Mouse (Mus musculus) CH12.LX (cell line): ENCODE data around the gene Ppp1r3c. TPM values are rescaled to one million over a fixed set of nuclear protein-coding genes. Genes with fewer than 3 reads are reported as not detected.

Source experiments
- DNase-seq: peaks from one replicate; pipeline ENCODE4 v3.0.0-alpha.2; 2013; ENCODE audit errors: extremely low read depth
- H3K27ac ChIP-seq: 2 replicates; pipeline ENCODE4 v1.5.1; 2012; ENCODE audit warnings: low read depth, mild to moderate bottlenecking, control low read depth, moderate library complexity; ENCODE audit not compliant: insufficient read depth
- H3K27me3 ChIP-seq: replicated peaks from 2 replicates; pipeline ENCODE3; 2012; ENCODE audit warnings: inconsistent platforms
- H3K36me3 ChIP-seq, 2 experiments: replicated peaks in 1 of 2; 2 replicates each; pipeline versions ENCODE3 to v1.6.1; 2012; ENCODE audit warnings: inconsistent platforms in 1 of 2, low read length in 1 of 2, mild to moderate bottlenecking in 1 of 2, mixed read lengths in 1 of 2, moderate library complexity in 1 of 2; ENCODE audit not compliant: control insufficient read depth in 1 of 2, insufficient read depth in 1 of 2
- H3K4me1 ChIP-seq, 2 experiments: 2 replicates each; pipeline ENCODE4 v1.6.1; 2012; ENCODE audit warnings: inconsistent platforms in 1 of 2, moderate library complexity in 1 of 2; ENCODE audit not compliant: insufficient read depth in 2 of 2, control insufficient read depth in 1 of 2
- H3K4me2 ChIP-seq: 2 replicates; pipeline ENCODE4 v1.6.1; 2012; ENCODE audit warnings: low read depth, mild to moderate bottlenecking, control low read depth; ENCODE audit not compliant: poor library complexity, insufficient read depth, severe bottlenecking
- H3K4me3 ChIP-seq, 3 experiments: fragments of 150-350 bp in 1 of 3; sonication (generic) in 1 of 3; replicated peaks in 1 of 3; 2 replicates each; pipeline versions ENCODE3 to v1.5.1; 2011 to 2012; ENCODE audit warnings: low read depth in 2 of 3, low read length in 2 of 3, mild to moderate bottlenecking in 2 of 3, moderate library complexity in 2 of 3, control low read depth in 1 of 3, improper control_type of control experiment in 1 of 3, inconsistent platforms in 1 of 3, mixed read lengths in 1 of 3; ENCODE audit not compliant: poor library complexity in 1 of 3
- H3K79me2 ChIP-seq: replicated peaks from 2 replicates; pipeline ENCODE4 v1.6.1; 2012; ENCODE audit warnings: mild to moderate bottlenecking, moderate library complexity; ENCODE audit not compliant: control insufficient read depth, poor library complexity, insufficient read depth, severe bottlenecking; ENCODE audit errors: extremely low read depth
- H3K9ac ChIP-seq: 2 replicates; pipeline ENCODE4 v1.6.1; 2012; ENCODE audit warnings: low read depth, mild to moderate bottlenecking, control low read depth, moderate library complexity; ENCODE audit not compliant: insufficient read depth
- H3K9me3 ChIP-seq: replicated peaks from 2 replicates; pipeline ENCODE3; 2012; ENCODE audit warnings: low read length, inconsistent platforms, mixed read lengths
- CHD1 ChIP-seq: IDR thresholded peaks from 2 replicates; pipeline ENCODE4 v1.6.1; 2012; ENCODE audit warnings: low read depth, low read length, improper control_type of control experiment, inconsistent platforms
- ETS1 ChIP-seq: conservative IDR thresholded peaks from 2 replicates; pipeline ENCODE4 v1.6.1; 2012; ENCODE audit warnings: low read depth, mild to moderate bottlenecking, inconsistent platforms, low read length, improper control_type of control experiment, moderate library complexity
- GABPA ChIP-seq: IDR thresholded peaks from 2 replicates; pipeline ENCODE4 v1.6.1; 2012; ENCODE audit warnings: low read depth, low read length, improper control_type of control experiment, inconsistent platforms; ENCODE audit not compliant: insufficient replicate concordance
- HCFC1 ChIP-seq: IDR thresholded peaks from 2 replicates; pipeline ENCODE4 v1.6.1; 2012; ENCODE audit warnings: low read depth, mild to moderate bottlenecking, inconsistent platforms, low read length, improper control_type of control experiment
- IRF4 ChIP-seq: IDR thresholded peaks from 2 replicates; pipeline ENCODE4 v1.6.1; 2014; ENCODE audit warnings: low read depth, mild to moderate bottlenecking, inconsistent platforms, low read length, improper control_type of control experiment
- JUN ChIP-seq: IDR thresholded peaks from 2 replicates; pipeline ENCODE4 v1.6.1; 2011; ENCODE audit warnings: low read depth, mild to moderate bottlenecking, low read length, improper control_type of control experiment, moderate library complexity; ENCODE audit not compliant: insufficient read depth
- JUND ChIP-seq: conservative IDR thresholded peaks from 2 replicates; pipeline ENCODE4 v1.6.1; 2011; ENCODE audit warnings: low read depth, low read length, improper control_type of control experiment
- KAT2A ChIP-seq: IDR thresholded peaks from 2 replicates; pipeline ENCODE4 v1.6.1; 2012; ENCODE audit warnings: low read length, improper control_type of control experiment, inconsistent platforms; ENCODE audit not compliant: insufficient replicate concordance
- MAZ ChIP-seq: IDR thresholded peaks from 2 replicates; pipeline ENCODE4 v1.6.1; 2012; ENCODE audit warnings: low read depth, mild to moderate bottlenecking, inconsistent platforms, low read length, improper control_type of control experiment, moderate library complexity
- MXI1 ChIP-seq: IDR thresholded peaks from 2 replicates; pipeline ENCODE4 v1.6.1; 2011; ENCODE audit warnings: mild to moderate bottlenecking, low read depth, low read length, improper control_type of control experiment
- MYC ChIP-seq: IDR thresholded peaks from 2 replicates; pipeline ENCODE4 v1.6.1; 2011; ENCODE audit warnings: low read depth, mild to moderate bottlenecking, improper control_type of control experiment, low read length
- PAX5 ChIP-seq: IDR thresholded peaks from 2 replicates; pipeline ENCODE4 v1.6.1; 2012; ENCODE audit warnings: low read length, inconsistent platforms, mixed read lengths
- POLR2A ChIP-seq: IDR thresholded peaks from 2 replicates; pipeline ENCODE4 v1.6.1; 2011; ENCODE audit warnings: low read depth, mild to moderate bottlenecking, improper control_type of control experiment, low read length
- SMC3 ChIP-seq: IDR thresholded peaks from 2 replicates; pipeline ENCODE4 v1.6.1; 2011; ENCODE audit warnings: low read depth, low read length, improper control_type of control experiment
- TBP ChIP-seq: conservative IDR thresholded peaks from 2 replicates; pipeline ENCODE4 v1.6.1; 2011; ENCODE audit warnings: low read depth, low read length, improper control_type of control experiment
- TCF12 ChIP-seq: IDR thresholded peaks from 2 replicates; pipeline ENCODE4 v1.6.1; 2014; ENCODE audit warnings: low read depth, mild to moderate bottlenecking, inconsistent platforms, low read length, improper control_type of control experiment
- UBTF ChIP-seq: IDR thresholded peaks from 2 replicates; pipeline ENCODE4 v1.6.1; 2012; ENCODE audit warnings: low read depth, mild to moderate bottlenecking, inconsistent platforms, low read length, improper control_type of control experiment, moderate library complexity
- USF2 ChIP-seq: conservative IDR thresholded peaks from 2 replicates; pipeline ENCODE4 v1.6.1; 2011; ENCODE audit warnings: low read depth, low read length, improper control_type of control experiment
- ZKSCAN1 ChIP-seq: IDR thresholded peaks from 2 replicates; pipeline ENCODE4 v1.6.1; 2012; ENCODE audit warnings: low read depth, inconsistent platforms, low read length, improper control_type of control experiment, borderline replicate concordance
- dilution Hi-C: fragments of 300-500 bp; cut with MboI; formaldehyde crosslinking; loops from 2 replicates; pipeline ENCODE4 v1.14.3; 2020; ENCODE audit warnings: low sequenced_read_pairs; ENCODE audit not compliant: extremely low pct_unique_long_range_greater_than_20kb, extremely low pct_ligation_motif_present
- in situ Hi-C: fragments of 300-500 bp; cut with MboI; formaldehyde crosslinking; loops from 3 replicates; pipeline ENCODE4 v1.14.3; 2019; ENCODE audit warnings: low sequenced_read_pairs, low pct_ligation_motif_present, low pct_unique_long_range_greater_than_20kb, mixed read lengths
- polyA plus RNA-seq: library from polyadenylated mRNA; unstranded; fragments of >175 nt; gene quantifications from 2 replicates; pipeline ENCODE4 v1.2.1, GENCODE M21; 2012; ENCODE audit warnings: low read depth; ENCODE audit not compliant: insufficient read length
- total RNA-seq, 2 experiments: library from RNA; depleted of rRNA; stranded (reverse); fragments of 300-350 nt in 1 of 2; fragments of >200 nt in 1 of 2; gene quantifications; 2 replicates each; pipeline ENCODE4 v1.2.3; 2012 to 2014

Ppp1r3c gene
- total and polyA plus RNA-seq, 3 experiments = not detected

DNA sequence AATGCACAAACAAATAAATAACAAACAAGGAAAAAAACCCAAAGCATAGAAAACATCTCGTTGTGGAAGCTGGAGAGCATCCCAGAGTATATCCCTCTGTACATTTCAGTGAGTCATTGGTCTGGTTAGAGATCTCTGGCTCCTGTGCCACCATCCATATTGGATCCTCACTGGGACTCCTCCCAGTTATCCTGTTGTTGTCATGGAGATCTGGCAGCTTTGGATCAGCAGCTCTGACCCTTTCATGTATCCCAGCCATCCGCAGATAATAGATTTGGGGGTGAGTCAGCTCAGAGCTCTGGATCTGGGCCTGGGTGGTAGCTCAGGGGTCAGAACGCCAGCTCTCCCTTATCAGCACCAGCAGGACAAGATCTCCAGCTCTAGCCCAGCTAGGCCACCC is 46.1 kb upstream of the Ppp1r3c start:
- H3K36me3 ChIP-seq = no peaks in the 10 kb centered on the region
- in situ Hi-C loops = no loop called here
- no peaks in the 10 kb centered on the region for H3K79me2 ChIP-seq
- H3K27me3 ChIP-seq = no peaks in the 10 kb centered on the region
- no peak overlapping the region for H3K4me2 ChIP-seq
- H3K4me1 ChIP-seq = peaks cover 0 to 4% of the 10 kb centered on the region in 2 experiments; a peak in 2 of 4 replicates
- no peak for DNase-seq
- dilution Hi-C loops = no loop called here
- TF ChIP-seq MXI1 (no peak), JUN (no peak), UBTF (no peak), ETS1 (no peak), ZKSCAN1 (no peak), KAT2A (no peak), GABPA (no peak), TBP (no peak)
- no peak overlapping the region for H3K27ac ChIP-seq
- no peaks in the 10 kb centered on the region for H3K9me3 ChIP-seq
- no peak overlapping the region for H3K9ac ChIP-seq
- H3K4me3 ChIP-seq = no peak overlapping the region

DNA sequence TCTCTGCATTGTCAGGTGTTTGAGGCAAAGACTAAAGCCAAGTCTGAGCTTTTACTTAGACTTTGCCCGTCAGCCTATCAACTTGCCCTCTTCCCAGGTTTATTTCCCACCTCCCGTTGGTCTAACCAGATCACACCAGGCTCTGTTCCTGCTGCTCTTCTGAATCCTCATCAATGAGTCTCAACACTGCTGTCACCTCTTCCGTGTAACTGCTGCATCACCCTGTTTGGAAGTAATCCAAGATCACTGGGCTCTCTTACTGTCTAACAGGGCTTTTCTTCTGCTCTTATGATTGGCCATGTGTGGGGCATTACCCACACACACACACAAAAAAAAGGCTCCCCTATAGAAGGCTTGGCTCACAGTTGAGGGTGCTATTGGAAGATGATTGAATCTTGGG is 45.5 kb upstream of the Ppp1r3c start:
- H3K9ac ChIP-seq = no peak overlapping the region
- in situ Hi-C loops (no loop called here), dilution Hi-C loops (no loop called here)
- no peak overlapping the region for H3K4me2 ChIP-seq
- H3K4me1 ChIP-seq = peaks cover 0 to 4% of the 10 kb centered on the region in 2 experiments; a peak in 2 of 4 replicates
- no peaks in the 10 kb centered on the region for H3K27me3 ChIP-seq
- H3K9me3 ChIP-seq = no peaks in the 10 kb centered on the region
- no peak overlapping the region for H3K4me3 ChIP-seq
- DNase-seq = no peak
- no peak overlapping the region for H3K27ac ChIP-seq
- TF ChIP-seq MYC = no peak
- TF ChIP-seq ETS1 = no peak
- TF ChIP-seq CHD1 = no peak
- TF ChIP-seq ZKSCAN1 = no peak
- no peak for TF ChIP-seq TCF12
- TF ChIP-seq PAX5 = no peak
- no peaks in the 10 kb centered on the region for H3K79me2 ChIP-seq
- no peaks in the 10 kb centered on the region for H3K36me3 ChIP-seq

DNA sequence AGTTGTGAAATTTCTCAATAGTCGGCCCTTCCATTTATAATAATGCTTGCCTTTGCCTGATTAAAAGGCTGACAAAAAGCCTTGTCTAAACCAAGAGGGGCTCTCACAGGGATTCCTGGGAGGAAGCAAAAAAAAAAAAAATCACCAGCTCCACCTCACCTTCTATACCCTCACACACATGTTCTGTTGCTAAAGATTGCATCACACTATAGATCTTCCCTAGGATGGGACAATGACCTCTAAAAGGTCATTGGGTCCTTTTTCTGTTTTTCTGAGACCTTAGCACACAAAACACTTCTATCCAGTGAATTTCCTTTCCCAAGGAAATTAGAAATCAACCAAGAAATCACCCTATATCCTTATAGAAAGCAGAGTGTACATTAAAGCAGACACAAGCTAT is 43.9 kb upstream of the Ppp1r3c start:
- Histone ChIP-seq H3K4me3 (no peak overlapping the region), H3K4me2 (no peak overlapping the region), H3K79me2 (no peaks in the 10 kb centered on the region), H3K27ac (no peak overlapping the region), H3K27me3 (no peaks in the 10 kb centered on the region), H3K9me3 (no peaks in the 10 kb centered on the region), H3K4me1 (peaks cover 0 to 4% of the 10 kb centered on the region in 2 experiments; a peak in 2 of 4 replicates), H3K36me3 (no peaks in the 10 kb centered on the region), H3K9ac (no peak overlapping the region)
- dilution Hi-C loops = no loop called here
- TF ChIP-seq POLR2A = no peak
- no peak for TF ChIP-seq SMC3
- no peak for TF ChIP-seq IRF4
- no peak for TF ChIP-seq CHD1
- no peak for TF ChIP-seq USF2
- no peak for TF ChIP-seq MAZ
- TF ChIP-seq JUND = no peak
- TF ChIP-seq ETS1 = no peak
- no peak for TF ChIP-seq MXI1
- TF ChIP-seq HCFC1 = no peak
- no peak for TF ChIP-seq KAT2A
- in situ Hi-C loops = no loop called here
- no peak for DNase-seq
